Mouse (Mus musculus): ENCODE data around the gene 1700025G04Rik. TPM values are rescaled to one million over a fixed set of nuclear protein-coding genes. Genes with fewer than 3 reads are reported as not detected.

Gene 1700025G04Rik
- total and polyA plus RNA-seq, 2 experiments: 0.39 to 1.1 TPM

DNA sequence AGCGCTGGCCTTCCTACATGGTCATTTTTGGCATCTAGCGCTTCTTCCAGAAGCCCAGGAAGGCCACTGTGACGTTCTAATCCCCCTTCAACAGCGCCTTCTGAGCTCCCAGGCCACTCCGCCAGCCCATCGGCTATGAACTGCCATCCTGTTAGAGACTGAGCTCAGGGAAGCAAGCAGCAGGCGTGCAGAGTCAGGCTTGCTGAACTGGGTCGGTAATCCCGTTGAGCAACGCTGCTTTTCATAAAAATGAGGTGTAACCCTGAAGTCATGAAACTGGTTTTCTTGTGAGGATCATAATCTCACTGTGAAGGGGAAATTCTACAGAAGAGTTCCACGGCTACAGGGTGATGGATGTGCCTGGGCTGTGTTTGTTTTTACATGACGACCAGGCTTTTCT lies 28.2 kb downstream of the 1700025G04Rik start:
- no peaks in the 10 kb centered on the region for H3K4me1 ChIP-seq (ENCODE audit: control insufficient read depth, insufficient read depth, low read length)
- no peak overlapping the region for H3K27ac ChIP-seq (replicated peaks; ENCODE audit: insufficient read depth, low read depth, low read length)
- no peaks in the 10 kb centered on the region for H3K27me3 ChIP-seq (ENCODE audit: control insufficient read depth, insufficient read depth, low read length)
- no peak overlapping the region for H3K4me3 ChIP-seq (ENCODE audit: insufficient read depth, low read depth, low read length)
- WGBS: 94% methylated on average over 12 of the region's 12 CpGs
- no peaks in the 10 kb centered on the region for H3K36me3 ChIP-seq (ENCODE audit: control insufficient read depth, insufficient read depth, low read length)
- TF ChIP-seq CTCF (IDR thresholded peaks at IDR 0.05; ENCODE audit: low read depth, low read length) (no peak), POLR2A (IDR thresholded peaks at IDR 0.05; ENCODE audit: extremely low read depth, insufficient read depth, low read length) (no peak)
- H3K9ac ChIP-seq (ENCODE audit: low read depth, low read length): no peak overlapping the region
- no peak for DNase-seq (ENCODE audit: extremely low read depth, low read depth, low spot score)
- H3K79me2 ChIP-seq (ENCODE audit: control insufficient read depth, insufficient read depth, low read length): no peaks in the 10 kb centered on the region

DNA sequence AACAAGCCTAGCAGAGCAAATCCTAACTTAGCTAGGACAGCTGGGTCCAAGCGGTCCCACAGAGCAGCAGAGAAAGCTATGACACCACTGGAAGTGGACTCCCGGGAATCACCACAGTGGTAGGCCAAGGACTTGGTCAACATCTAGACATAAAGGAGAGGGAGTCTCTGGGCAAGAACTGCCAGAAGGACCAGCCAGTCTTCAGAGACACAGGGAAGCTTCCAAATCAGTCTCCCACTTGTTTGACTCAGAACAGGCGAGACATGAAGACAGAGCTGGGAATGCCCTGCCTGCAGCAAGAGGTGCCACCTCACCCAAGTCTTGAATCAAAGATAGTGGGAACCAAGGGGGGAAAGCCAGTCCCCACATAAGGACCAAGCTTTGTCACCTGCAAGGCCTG lies 29.7 kb downstream of the 1700025G04Rik start:
- WGBS: 92% methylated on average over 3 of the region's 3 CpGs
- Histone ChIP-seq H3K4me3 (ENCODE audit: insufficient read depth, low read depth, low read length) (no peak overlapping the region), H3K4me1 (ENCODE audit: control insufficient read depth, insufficient read depth, low read length) (no peaks in the 10 kb centered on the region), H3K27me3 (ENCODE audit: control insufficient read depth, insufficient read depth, low read length) (no peaks in the 10 kb centered on the region), H3K36me3 (ENCODE audit: control insufficient read depth, insufficient read depth, low read length) (no peaks in the 10 kb centered on the region), H3K27ac (replicated peaks; ENCODE audit: insufficient read depth, low read depth, low read length) (no peak overlapping the region), H3K9ac (ENCODE audit: low read depth, low read length) (no peak overlapping the region), H3K79me2 (ENCODE audit: control insufficient read depth, insufficient read depth, low read length) (no peaks in the 10 kb centered on the region)
- no peak for DNase-seq (ENCODE audit: extremely low read depth, low read depth, low spot score)
- TF ChIP-seq CTCF (IDR thresholded peaks at IDR 0.05; ENCODE audit: low read depth, low read length) (no peak), POLR2A (IDR thresholded peaks at IDR 0.05; ENCODE audit: extremely low read depth, insufficient read depth, low read length) (no peak)

- DNase-seq (ENCODE audit: extremely low read depth, low read depth, low spot score): no peak
- Histone ChIP-seq H3K9ac (ENCODE audit: low read depth, low read length) (no peak overlapping the region), H3K4me1 (ENCODE audit: control insufficient read depth, insufficient read depth, low read length) (no peaks in the 10 kb centered on the region), H3K27me3 (ENCODE audit: control insufficient read depth, insufficient read depth, low read length) (no peaks in the 10 kb centered on the region), H3K36me3 (ENCODE audit: control insufficient read depth, insufficient read depth, low read length) (no peaks in the 10 kb centered on the region), H3K27ac (replicated peaks; ENCODE audit: insufficient read depth, low read depth, low read length) (no peak overlapping the region), H3K4me3 (ENCODE audit: insufficient read depth, low read depth, low read length) (no peak overlapping the region), H3K79me2 (ENCODE audit: control insufficient read depth, insufficient read depth, low read length) (no peaks in the 10 kb centered on the region)
- TF ChIP-seq CTCF (IDR thresholded peaks at IDR 0.05; ENCODE audit: low read depth, low read length): no peak
- no peak for TF ChIP-seq POLR2A (IDR thresholded peaks at IDR 0.05; ENCODE audit: extremely low read depth, insufficient read depth, low read length)
- WGBS: 77% methylated on average over 3 of the region's 3 CpGs
Observed at GRCm38 (mm10) chr1:152058776-152059175, 31.1 kb downstream of the 1700025G04Rik start.

DNA sequence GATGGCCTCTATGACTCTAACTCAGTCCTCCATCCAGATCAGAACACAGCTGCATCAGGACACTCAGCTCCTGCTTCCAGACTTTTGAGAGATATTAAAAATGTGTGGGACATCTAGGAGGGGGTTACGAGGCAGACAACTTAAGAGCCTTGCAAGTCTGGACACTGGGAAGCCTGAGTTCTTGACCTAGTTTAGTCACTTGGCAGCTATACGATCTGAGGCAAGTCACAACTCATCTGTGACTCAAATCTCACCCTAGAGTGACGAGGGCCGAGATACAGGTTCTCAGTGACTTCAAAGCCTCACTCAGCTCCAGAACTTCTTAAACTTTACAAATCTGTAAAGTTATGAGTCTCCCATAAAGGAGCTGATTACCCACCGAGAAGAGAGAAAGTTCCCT lies 36.8 kb downstream of the 1700025G04Rik start:
- H3K27me3 ChIP-seq (ENCODE audit: control insufficient read depth, insufficient read depth, low read length): no peaks in the 10 kb centered on the region
- no peak for DNase-seq (ENCODE audit: extremely low read depth, low read depth, low spot score)
- H3K4me1 ChIP-seq (ENCODE audit: control insufficient read depth, insufficient read depth, low read length): no peaks in the 10 kb centered on the region
- H3K36me3 ChIP-seq (ENCODE audit: control insufficient read depth, insufficient read depth, low read length): no peaks in the 10 kb centered on the region
- no peak overlapping the region for H3K9ac ChIP-seq (ENCODE audit: low read depth, low read length)
- no peak overlapping the region for H3K4me3 ChIP-seq (ENCODE audit: insufficient read depth, low read depth, low read length)
- no peaks in the 10 kb centered on the region for H3K79me2 ChIP-seq (ENCODE audit: control insufficient read depth, insufficient read depth, low read length)
- TF ChIP-seq CTCF (IDR thresholded peaks at IDR 0.05; ENCODE audit: low read depth, low read length) (no peak), POLR2A (IDR thresholded peaks at IDR 0.05; ENCODE audit: extremely low read depth, insufficient read depth, low read length) (no peak)
- WGBS: 80% methylated on average over 5 of the region's 5 CpGs
- no peak overlapping the region for H3K27ac ChIP-seq (replicated peaks; ENCODE audit: insufficient read depth, low read depth, low read length)

DNA sequence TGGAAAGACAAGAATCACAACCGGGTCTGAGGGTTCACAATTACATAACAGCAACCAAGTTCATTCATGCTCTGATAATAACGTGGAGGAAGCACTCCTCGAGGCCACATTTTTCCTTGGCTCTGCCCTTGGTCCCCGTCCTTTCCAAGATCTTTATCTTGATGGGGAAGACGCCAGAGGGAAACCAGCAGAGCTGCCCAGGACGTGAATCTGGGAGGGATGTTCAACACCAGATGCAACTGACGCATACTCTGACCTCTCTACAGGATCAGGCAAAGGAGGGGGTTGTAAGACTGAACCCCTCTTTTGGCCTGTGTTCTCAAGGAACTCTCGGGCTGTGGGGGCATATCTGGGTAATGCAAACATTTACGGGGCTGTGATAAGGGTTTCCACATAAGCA lies 38.1 kb downstream of the 1700025G04Rik start:
- no peak overlapping the region for H3K4me3 ChIP-seq (ENCODE audit: insufficient read depth, low read depth, low read length)
- no peaks in the 10 kb centered on the region for H3K36me3 ChIP-seq (ENCODE audit: control insufficient read depth, insufficient read depth, low read length)
- no peak for DNase-seq (ENCODE audit: extremely low read depth, low read depth, low spot score)
- no peak overlapping the region; the same call in 1 of the 2 replicates for H3K27ac ChIP-seq (replicated peaks; ENCODE audit: insufficient read depth, low read depth, low read length)
- no peaks in the 10 kb centered on the region for H3K79me2 ChIP-seq (ENCODE audit: control insufficient read depth, insufficient read depth, low read length)
- H3K27me3 ChIP-seq (ENCODE audit: control insufficient read depth, insufficient read depth, low read length): no peaks in the 10 kb centered on the region
- 43% methylated on average over 9 of the region's 9 CpGs for WGBS
- H3K4me1 ChIP-seq (ENCODE audit: control insufficient read depth, insufficient read depth, low read length): no peaks in the 10 kb centered on the region
- no peak overlapping the region for H3K9ac ChIP-seq (ENCODE audit: low read depth, low read length)
- TF ChIP-seq CTCF (IDR thresholded peaks at IDR 0.05; ENCODE audit: low read depth, low read length): no peak
- TF ChIP-seq POLR2A (IDR thresholded peaks at IDR 0.05; ENCODE audit: extremely low read depth, insufficient read depth, low read length): no peak

DNA sequence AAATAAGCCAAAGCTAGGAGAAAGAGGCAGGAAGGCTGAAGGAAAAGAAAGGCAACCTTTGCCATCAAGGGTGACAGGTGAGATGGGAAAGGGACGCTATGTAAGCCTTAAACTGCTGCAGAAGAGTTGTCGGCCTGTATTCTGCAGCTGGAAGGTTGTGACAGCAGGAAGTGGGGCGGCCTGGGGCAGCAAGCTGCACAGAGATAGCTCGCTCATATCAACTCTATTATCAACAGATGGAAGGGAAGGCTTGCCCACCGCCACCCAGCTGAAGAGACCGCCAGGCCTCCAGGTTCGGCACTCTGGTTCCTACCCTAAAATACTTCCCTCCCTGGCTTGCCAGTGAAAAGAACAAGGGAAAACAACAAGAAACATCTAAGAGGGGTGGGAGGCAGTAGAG lies 39.9 kb downstream of the 1700025G04Rik start:
- no peak for TF ChIP-seq CTCF (IDR thresholded peaks at IDR 0.05; ENCODE audit: low read depth, low read length)
- no peak for TF ChIP-seq POLR2A (IDR thresholded peaks at IDR 0.05; ENCODE audit: extremely low read depth, insufficient read depth, low read length)
- Histone ChIP-seq H3K79me2 (ENCODE audit: control insufficient read depth, insufficient read depth, low read length) (no peaks in the 10 kb centered on the region), H3K9ac (ENCODE audit: low read depth, low read length) (no peak overlapping the region), H3K27me3 (ENCODE audit: control insufficient read depth, insufficient read depth, low read length) (no peaks in the 10 kb centered on the region), H3K36me3 (ENCODE audit: control insufficient read depth, insufficient read depth, low read length) (no peaks in the 10 kb centered on the region), H3K4me1 (ENCODE audit: control insufficient read depth, insufficient read depth, low read length) (no peaks in the 10 kb centered on the region), H3K27ac (replicated peaks; ENCODE audit: insufficient read depth, low read depth, low read length) (no peak overlapping the region), H3K4me3 (ENCODE audit: insufficient read depth, low read depth, low read length) (no peak overlapping the region)
- DNase-seq (ENCODE audit: extremely low read depth, low read depth, low spot score): no peak
- 79% methylated on average over 7 of the region's 7 CpGs for WGBS

Measured in liver, adult 2 months (tissue).